Mouse (Mus musculus) stomach, embryonic 14.5 days (tissue): ENCODE data around the gene Rhobtb3. TPM values are rescaled to one million over a fixed set of nuclear protein-coding genes. Genes with fewer than 3 reads are reported as not detected.
"Not testable (repeated sequence)": the region's sequence is repeated elsewhere in the genome, so short reads cannot be mapped to it uniquely, and the experiment has no call there.

Source experiments
- ATAC-seq: fragments of 200-750 bp; cut with Nextera tagmentation; 2 replicates; pipeline ENCODE4 v1.8.0; 2017; ENCODE audit warnings: low read depth, moderate TSS enrichment; ENCODE audit not compliant: insufficient number of reproducible peaks, insufficient read depth, low FRiP score
- H3K27ac ChIP-seq: fragments of 300-500 bp; sonication (generic); 2 replicates; pipeline ENCODE4 v1.5.1; 2014; ENCODE audit warnings: mild to moderate bottlenecking, low read length, moderate library complexity, mixed read lengths
- H3K27me3 ChIP-seq: fragments of 300-500 bp; sonication (generic); 2 replicates; pipeline ENCODE4 v1.6.1; 2014; ENCODE audit warnings: low read length, control low read depth, mixed read lengths; ENCODE audit not compliant: control insufficient read depth, insufficient read depth
- H3K36me3 ChIP-seq: fragments of 300-500 bp; sonication (generic); 2 replicates; pipeline ENCODE4 v1.6.1; 2014; ENCODE audit warnings: mild to moderate bottlenecking, control low read depth, low read length, moderate library complexity, mixed read lengths; ENCODE audit not compliant: control insufficient read depth, insufficient read depth
- H3K4me1 ChIP-seq: fragments of 300-500 bp; sonication (generic); 2 replicates; pipeline ENCODE4 v1.6.1; 2014; ENCODE audit warnings: low read length, control low read depth, mixed read lengths; ENCODE audit not compliant: control insufficient read depth, insufficient read depth
- H3K4me2 ChIP-seq: fragments of 300-500 bp; sonication (generic); replicated peaks from 2 replicates; pipeline ENCODE4 v1.6.1; 2014; ENCODE audit warnings: low read depth, low read length, control low read depth
- H3K4me3 ChIP-seq: fragments of 300-500 bp; sonication (generic); 2 replicates; pipeline ENCODE4 v1.5.1; 2014; ENCODE audit warnings: low read depth, low read length, control low read depth
- H3K9ac ChIP-seq: fragments of 300-500 bp; sonication (generic); replicated peaks from 2 replicates; pipeline ENCODE4 v1.6.1; 2014; ENCODE audit warnings: low read depth, mild to moderate bottlenecking, control low read depth, low read length, moderate library complexity, mixed read lengths
- H3K9me3 ChIP-seq: fragments of 300-500 bp; sonication (generic); 2 replicates; pipeline ENCODE4 v1.6.1; 2016; ENCODE audit warnings: low read depth, low read length, control low read depth; ENCODE audit not compliant: control insufficient read depth
- WGBS: fragments of 180-500 bp; shearing (Covaris S2); extraction: QIAGEN DNeasy Blood & Tissue Kit; methylation state at CpG from one replicate; pipeline ENCODE4 v1.1.7; 2014; 5-methylcytosine and 5-hydroxymethylcytosine counted together
- polyA plus RNA-seq: library from polyadenylated mRNA; unstranded; fragments of >200 nt; fragmentation: Nextera tagmentation; extraction: Ambion mirVana; gene quantifications from 2 replicates; pipeline ENCODE4 v1.2.1, GENCODE M21; 2014

The Rhobtb3 gene
- polyA plus RNA-seq, 1 experiment from 2014 or later: 48.6 TPM

DNA sequence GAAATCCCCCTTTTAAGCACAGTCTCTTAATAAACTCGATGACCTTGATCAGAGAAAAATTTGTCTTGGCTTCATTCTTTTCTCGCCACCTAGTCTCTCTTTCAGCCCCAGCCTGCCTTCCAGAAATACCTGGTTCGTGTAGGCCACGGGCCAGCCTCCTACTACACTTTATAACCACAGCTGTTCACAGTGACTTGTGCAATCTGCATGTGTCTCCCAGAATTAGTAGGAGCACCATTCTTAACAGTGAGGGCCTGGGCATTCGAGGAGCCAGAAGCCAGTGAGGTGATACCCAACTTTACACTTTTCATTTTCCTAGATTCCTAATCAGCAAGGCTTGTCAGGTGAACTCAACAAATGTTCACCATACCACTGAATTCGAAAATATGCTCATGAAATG lies 67.1 kb downstream of the Rhobtb3 start:
- H3K9me3 ChIP-seq: no peaks in the 10 kb centered on the region
- no peak for ATAC-seq
- WGBS: 82% methylated on average over 6 of the region's 6 CpGs
- H3K4me2 ChIP-seq: no peak overlapping the region
- H3K9ac ChIP-seq: no peak overlapping the region
- H3K4me3 ChIP-seq: no peak overlapping the region
- H3K27me3 ChIP-seq: no peaks in the 10 kb centered on the region
- peaks cover 21% of the 10 kb centered on the region for H3K36me3 ChIP-seq
- no peaks in the 10 kb centered on the region for H3K4me1 ChIP-seq
- H3K27ac ChIP-seq: no peak overlapping the region

DNA sequence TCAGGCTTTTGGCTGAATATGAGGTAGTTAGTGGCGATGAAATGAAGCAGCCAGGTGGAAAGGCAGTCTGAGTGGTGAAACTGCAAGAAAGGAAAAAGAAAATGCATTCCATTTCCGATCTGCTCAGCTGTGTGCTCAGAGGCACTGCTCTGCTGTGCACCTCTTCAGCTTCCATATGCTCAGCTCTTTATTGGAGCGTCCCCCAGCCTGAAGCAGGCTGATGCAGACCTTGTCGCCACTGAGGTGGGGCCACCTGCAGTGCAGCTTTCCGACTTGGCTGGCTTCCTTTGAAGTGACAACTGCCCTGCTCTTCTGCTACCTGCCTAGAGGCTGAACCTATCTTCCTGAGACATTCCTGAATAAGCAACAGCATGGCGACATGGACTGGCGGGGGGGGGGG lies 67.5 kb downstream of the Rhobtb3 start:
- WGBS: 75% methylated on average over 6 of the region's 7 CpGs
- ATAC-seq, H3K4me1 ChIP-seq, H3K27ac ChIP-seq, H3K9ac ChIP-seq, H3K27me3 ChIP-seq, H3K4me2 ChIP-seq, H3K9me3 ChIP-seq, H3K4me3 ChIP-seq: not testable (repeated sequence)
- H3K36me3 ChIP-seq: peaks cover 24% of the 10 kb centered on the region

DNA sequence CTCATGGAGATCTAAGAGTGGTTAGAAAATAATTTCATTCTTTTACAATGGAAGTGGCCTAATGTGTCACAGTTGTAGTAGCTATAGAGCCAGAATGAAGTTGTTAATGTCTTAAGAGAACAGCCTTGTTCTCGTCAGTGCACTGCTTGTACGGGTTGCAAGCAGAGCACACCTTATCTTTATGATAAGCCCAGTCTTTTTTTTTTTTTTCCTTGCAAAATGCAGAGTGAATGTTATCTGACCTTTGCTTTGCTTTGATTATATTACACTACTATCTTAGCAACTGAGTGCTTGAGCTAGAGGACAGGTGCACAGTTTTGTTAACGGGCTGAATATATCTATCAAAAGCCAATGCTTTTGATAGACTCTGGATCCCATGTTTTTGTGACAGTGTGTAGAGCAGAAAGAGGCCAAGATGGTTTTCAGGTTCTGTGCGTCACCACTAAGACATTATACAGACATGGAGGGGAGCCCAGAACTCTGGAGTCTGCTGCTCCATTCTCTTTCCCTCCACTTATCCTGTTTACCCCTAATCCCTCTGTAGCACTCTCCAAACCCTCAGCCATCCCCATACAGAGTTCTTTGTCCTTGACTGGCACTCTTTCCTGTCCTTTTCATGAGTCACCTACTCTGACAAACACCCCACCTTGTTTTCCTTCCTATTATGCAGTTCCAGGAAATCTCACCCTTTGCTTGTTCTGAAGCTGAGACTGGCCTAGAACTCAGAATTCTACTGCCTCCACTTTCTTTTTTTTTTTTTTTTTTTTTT lies 68.9 kb downstream of the Rhobtb3 start:
- Histone ChIP-seq H3K4me1 (no peaks in the 10 kb centered on the region), H3K9ac (no peak overlapping the region), H3K4me3 (no peak overlapping the region), H3K27ac (no peak overlapping the region), H3K36me3 (peaks cover 23% of the 10 kb centered on the region), H3K27me3 (no peaks in the 10 kb centered on the region), H3K9me3 (no peaks in the 10 kb centered on the region), H3K4me2 (no peak overlapping the region)
- peak; percentile 39; the same call in 1 of the 2 replicates for ATAC-seq
- WGBS: 67% methylated on average over 4 of the region's 4 CpGs

DNA sequence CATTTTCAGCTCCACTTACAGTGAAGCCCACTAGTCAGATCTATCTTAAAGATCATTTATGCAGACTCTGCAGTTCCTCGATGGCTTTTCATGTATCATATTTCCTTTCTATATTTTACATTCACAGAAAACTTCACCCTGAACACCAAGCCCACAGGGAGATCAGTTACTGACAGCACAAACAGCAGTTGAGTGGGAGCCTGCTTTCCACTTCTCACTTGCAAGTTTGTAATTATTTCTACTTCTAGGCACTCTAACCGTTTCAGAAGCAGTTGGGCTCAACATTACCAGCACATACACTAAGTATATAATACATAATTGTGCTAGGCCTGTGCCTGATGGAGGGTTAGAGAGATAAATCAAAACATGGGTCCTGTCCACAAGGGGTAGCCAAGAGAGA lies 75.8 kb downstream of the Rhobtb3 start:
- WGBS: 90% methylated on average over 2 of the region's 2 CpGs
- H3K9ac ChIP-seq: no peak overlapping the region

DNA sequence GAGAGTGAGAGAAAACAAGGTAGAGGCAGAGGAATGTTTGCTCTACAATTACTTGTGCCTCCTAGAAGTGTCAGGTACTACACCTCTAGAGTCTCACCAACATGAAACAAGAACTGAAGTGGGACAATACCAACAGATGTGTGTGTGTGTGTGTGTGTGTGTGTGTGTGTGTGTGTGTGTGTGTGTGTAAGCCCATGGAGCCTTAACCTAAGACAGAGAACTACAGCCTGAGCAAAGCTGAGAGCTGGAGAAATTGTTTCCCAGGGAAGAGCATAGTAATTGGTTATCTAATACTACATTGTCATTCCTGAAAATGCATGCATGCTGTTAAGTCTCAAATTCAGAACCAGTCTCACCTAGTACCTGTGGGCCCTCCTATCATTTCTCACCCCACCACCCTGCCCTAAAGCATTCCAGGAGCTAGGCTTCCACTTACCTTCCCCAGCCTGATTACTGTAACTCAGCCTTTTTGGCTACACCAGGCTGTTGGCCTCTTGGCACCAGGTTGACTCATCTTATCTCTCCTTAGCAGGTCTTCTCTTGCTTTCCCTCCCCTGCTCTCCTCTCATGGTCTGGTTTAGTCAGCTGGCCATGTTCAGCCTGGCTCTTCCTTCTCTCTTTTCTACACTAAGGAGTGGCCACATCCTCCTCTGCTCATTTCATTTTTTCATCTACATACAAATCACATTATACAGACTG lies 78.1 kb downstream of the Rhobtb3 start:
- Histone ChIP-seq H3K4me2 (no peak overlapping the region), H3K4me1 (no peaks in the 10 kb centered on the region), H3K36me3 (peaks cover 11% of the 10 kb centered on the region), H3K27ac (no peak overlapping the region), H3K27me3 (no peaks in the 10 kb centered on the region), H3K9ac (no peak overlapping the region), H3K9me3 (no peaks in the 10 kb centered on the region), H3K4me3 (no peak overlapping the region)
- ATAC-seq: peak; percentile 61; the same call in 1 of the 2 replicates

More for the DNA sequence above, 75.8 kb downstream of the Rhobtb3 start:
- Histone ChIP-seq H3K36me3 (peaks cover 17% of the 10 kb centered on the region), H3K4me3 (no peak overlapping the region), H3K27ac (no peak overlapping the region), H3K27me3 (no peaks in the 10 kb centered on the region), H3K9me3 (no peaks in the 10 kb centered on the region), H3K4me2 (no peak overlapping the region), H3K4me1 (no peaks in the 10 kb centered on the region)
- ATAC-seq: no peak

DNA sequence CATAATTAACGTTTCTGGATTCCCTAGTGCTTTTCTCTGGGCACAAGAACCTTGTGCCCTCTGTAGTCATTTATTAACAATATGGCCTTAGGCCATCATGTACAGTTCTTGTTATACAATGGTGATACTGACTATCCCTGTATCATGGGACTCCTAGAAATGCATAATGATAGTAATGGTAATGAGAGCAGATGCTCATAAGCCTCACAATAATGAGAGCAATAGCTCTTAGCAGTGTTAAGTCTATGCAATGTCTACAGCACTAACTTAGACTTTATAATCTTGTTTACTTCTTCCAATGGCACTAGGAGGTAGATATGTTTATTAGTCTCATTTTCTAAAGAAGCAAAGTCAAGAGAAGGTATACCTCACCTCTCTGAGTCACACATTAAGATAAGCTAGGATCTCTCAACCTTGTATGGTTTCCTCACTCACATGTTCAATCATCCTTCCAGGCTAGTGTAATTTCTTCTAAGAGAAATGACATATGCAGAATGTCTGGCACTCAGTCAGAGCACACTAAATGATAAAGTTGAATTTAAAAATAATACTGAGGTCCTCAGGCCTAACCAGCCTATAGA lies 84.4 kb downstream of the Rhobtb3 start:
- H3K4me3 ChIP-seq: no peak overlapping the region
- H3K36me3 ChIP-seq: no peaks in the 10 kb centered on the region
- ATAC-seq: no peak
- no peak overlapping the region for H3K4me2 ChIP-seq
- H3K4me1 ChIP-seq: no peaks in the 10 kb centered on the region
- WGBS: 74% methylated on average over 1 of the region's 1 CpGs
- H3K9ac ChIP-seq: no peak overlapping the region
- no peaks in the 10 kb centered on the region for H3K27me3 ChIP-seq
- no peak overlapping the region for H3K27ac ChIP-seq
- no peaks in the 10 kb centered on the region for H3K9me3 ChIP-seq

DNA sequence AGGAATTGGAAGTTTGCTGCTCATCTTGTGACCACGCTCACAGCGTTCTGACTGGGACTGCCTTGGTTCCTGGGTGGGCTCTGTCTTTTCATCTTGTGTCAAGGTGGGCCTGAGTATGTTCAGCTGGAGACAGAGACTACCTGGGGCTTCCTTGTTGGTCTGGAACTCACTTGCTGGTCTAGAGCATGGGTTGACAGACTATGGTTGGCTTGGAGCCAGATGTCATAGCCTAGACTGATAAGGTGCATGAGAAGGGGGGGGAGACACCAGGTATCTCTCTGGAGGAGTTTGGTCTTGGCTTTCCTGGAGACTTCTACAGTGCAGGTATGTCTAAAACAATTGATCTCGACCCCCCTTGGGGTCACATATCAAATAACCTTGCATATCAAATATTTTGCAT lies 90.6 kb downstream of the Rhobtb3 start:
- no peaks in the 10 kb centered on the region; the same call in 1 of the 2 replicates for H3K36me3 ChIP-seq
- WGBS: 93% methylated on average over 3 of the region's 3 CpGs
- H3K27me3 ChIP-seq: no peaks in the 10 kb centered on the region

DNA sequence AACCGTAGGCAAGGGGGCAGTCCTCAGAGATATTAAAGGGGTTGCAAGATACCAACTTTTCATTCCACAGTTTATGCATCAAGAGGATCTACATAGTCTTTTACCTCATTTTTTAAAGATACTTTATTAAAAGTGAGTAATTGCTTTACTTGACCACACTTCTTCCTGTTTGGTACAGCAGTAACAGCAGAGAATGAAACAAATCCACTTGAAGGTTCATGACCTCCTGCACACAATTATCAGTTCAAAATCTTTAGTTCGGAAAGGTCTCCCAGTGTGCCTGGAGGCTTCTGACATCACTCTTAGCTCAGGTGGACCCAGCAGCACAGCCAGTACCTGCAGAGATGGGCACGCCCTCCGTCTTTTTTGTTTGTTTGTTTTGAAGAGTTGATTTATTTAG lies 91.7 kb downstream of the Rhobtb3 start:
- no peaks in the 10 kb centered on the region for H3K9me3 ChIP-seq
- H3K4me1 ChIP-seq: no peaks in the 10 kb centered on the region
- no peak overlapping the region for H3K27ac ChIP-seq
- no peaks in the 10 kb centered on the region for H3K27me3 ChIP-seq
- no peaks in the 10 kb centered on the region; the same call in 1 of the 2 replicates for H3K36me3 ChIP-seq
- 79% methylated on average over 4 of the region's 4 CpGs for WGBS
- H3K4me2 ChIP-seq: no peak overlapping the region
- H3K4me3 ChIP-seq: no peak overlapping the region
- H3K9ac ChIP-seq: no peak overlapping the region
- no peak for ATAC-seq

More for the DNA sequence above, 90.6 kb downstream of the Rhobtb3 start:
- Histone ChIP-seq H3K4me2 (no peak overlapping the region), H3K27ac (no peak overlapping the region), H3K9ac (no peak overlapping the region), H3K9me3 (no peaks in the 10 kb centered on the region), H3K4me3 (no peak overlapping the region), H3K4me1 (no peaks in the 10 kb centered on the region)
- ATAC-seq: no peak
